Mouse (Mus musculus) neural tube, embryonic 14.5 days (tissue): ENCODE results near the gene Tdo2. TPM values are rescaled to one million over a fixed set of nuclear protein-coding genes. Genes with fewer than 3 reads are reported as not detected.

ENCODE experiments used
- ATAC-seq: fragments of 200-750 bp; cut with Nextera tagmentation; 2 replicates; pipeline ENCODE4 v1.8.0; 2017; ENCODE audit warnings: low read depth, mild to moderate bottlenecking, moderate TSS enrichment, moderate library complexity
- H3K27ac ChIP-seq: fragments of 300-500 bp; sonication (generic); 2 replicates; pipeline ENCODE4 v1.5.1; 2014; ENCODE audit warnings: low read depth, mild to moderate bottlenecking, control low read depth, low read length, moderate library complexity, mixed read lengths
- H3K27me3 ChIP-seq: fragments of 300-500 bp; sonication (generic); 2 replicates; pipeline ENCODE4 v1.6.1; 2014; ENCODE audit warnings: low read length; ENCODE audit not compliant: control insufficient read depth, insufficient read depth
- H3K36me3 ChIP-seq: fragments of 300-500 bp; sonication (generic); 2 replicates; pipeline ENCODE4 v1.6.1; 2014; ENCODE audit warnings: low read length, mixed read lengths; ENCODE audit not compliant: control insufficient read depth, insufficient read depth
- H3K4me1 ChIP-seq: fragments of 300-500 bp; sonication (generic); 2 replicates; pipeline ENCODE4 v1.6.1; 2014; ENCODE audit warnings: low read length; ENCODE audit not compliant: control insufficient read depth, insufficient read depth
- H3K4me2 ChIP-seq: fragments of 300-500 bp; sonication (generic); 2 replicates; pipeline ENCODE4 v1.6.1; 2014; ENCODE audit warnings: mild to moderate bottlenecking, low read depth, low read length, control low read depth
- H3K4me3 ChIP-seq: fragments of 300-500 bp; sonication (generic); 2 replicates; pipeline ENCODE4 v1.5.1; 2014; ENCODE audit warnings: low read depth, low read length, control low read depth, mixed read lengths
- H3K9ac ChIP-seq: fragments of 300-500 bp; sonication (generic); replicated peaks from 2 replicates; pipeline ENCODE4 v1.6.1; 2014; ENCODE audit warnings: low read depth, mild to moderate bottlenecking, control low read depth, low read length, mixed read lengths
- H3K9me3 ChIP-seq: fragments of 300-500 bp; sonication (generic); 2 replicates; pipeline ENCODE4 v1.6.1; 2016; ENCODE audit warnings: low read length; ENCODE audit not compliant: control insufficient read depth
- WGBS: fragments of 180-500 bp; shearing (Covaris S2); extraction: QIAGEN DNeasy Blood & Tissue Kit; methylation state at CpG from one replicate; pipeline ENCODE4 v1.1.7; 2014; 5-methylcytosine and 5-hydroxymethylcytosine counted together
- polyA plus RNA-seq: library from polyadenylated mRNA; unstranded; fragments of >200 nt; fragmentation: Nextera tagmentation; extraction: Ambion mirVana; gene quantifications from 2 replicates; pipeline ENCODE4 v1.2.1, GENCODE M21; 2014

The Tdo2 gene
- polyA plus RNA-seq, 1 experiment from 2014 or later: 0.15 TPM

DNA sequence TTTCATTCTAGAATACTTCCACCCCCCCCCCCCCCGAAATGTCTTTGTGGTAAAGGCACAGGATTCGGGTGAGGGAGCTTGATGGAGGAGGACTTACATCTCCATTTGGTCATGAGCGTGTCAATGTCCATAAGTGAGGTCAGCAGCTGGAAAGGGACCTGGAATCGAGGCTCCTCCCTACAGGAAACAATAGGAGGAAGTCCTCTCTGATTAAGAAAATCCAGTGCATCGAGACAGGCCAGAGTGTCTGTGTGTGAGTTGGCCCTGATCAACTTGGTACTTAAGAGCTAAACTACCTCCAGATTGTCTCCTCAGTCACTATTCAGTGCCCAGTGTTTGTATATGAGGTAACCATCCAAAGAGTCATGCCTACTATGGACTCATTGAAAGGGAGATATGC is 14.7 kb downstream of the Tdo2 start:
- H3K4me1 ChIP-seq: no peaks in the 10 kb centered on the region
- 92% methylated on average over 5 of the region's 5 CpGs for WGBS
- H3K4me2 ChIP-seq: no peak overlapping the region
- no peaks in the 10 kb centered on the region for H3K36me3 ChIP-seq
- no peaks in the 10 kb centered on the region for H3K27me3 ChIP-seq
- no peaks in the 10 kb centered on the region for H3K9me3 ChIP-seq
- no peak overlapping the region for H3K9ac ChIP-seq
- no peak for ATAC-seq
- H3K4me3 ChIP-seq: no peak overlapping the region
- H3K27ac ChIP-seq: no peak overlapping the region

DNA sequence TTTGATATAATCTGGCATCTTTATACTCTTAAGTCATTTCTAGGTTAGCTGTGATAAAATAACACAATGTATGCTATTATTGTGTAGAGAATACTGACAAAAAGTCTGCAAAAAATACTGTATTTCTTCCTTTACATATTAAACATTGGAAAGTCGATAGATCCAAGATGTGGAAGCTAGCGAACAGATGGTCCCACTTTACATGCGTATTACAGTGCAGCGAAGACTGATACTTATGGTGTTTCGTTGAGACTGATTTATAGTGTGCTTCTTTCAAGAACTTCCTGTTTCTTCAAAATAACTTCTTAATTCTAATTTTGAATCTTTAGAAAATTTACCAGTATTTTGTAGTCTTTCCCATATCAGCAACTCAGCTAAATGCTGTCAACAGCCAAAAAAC is 18.5 kb downstream of the Tdo2 start:
- Histone ChIP-seq H3K9ac (no peak overlapping the region), H3K36me3 (no peaks in the 10 kb centered on the region), H3K4me1 (no peaks in the 10 kb centered on the region), H3K27me3 (no peaks in the 10 kb centered on the region), H3K4me3 (no peak overlapping the region), H3K9me3 (no peaks in the 10 kb centered on the region), H3K4me2 (no peak overlapping the region), H3K27ac (no peak overlapping the region)
- no peak for ATAC-seq
- 84% methylated on average over 5 of the region's 5 CpGs for WGBS

DNA sequence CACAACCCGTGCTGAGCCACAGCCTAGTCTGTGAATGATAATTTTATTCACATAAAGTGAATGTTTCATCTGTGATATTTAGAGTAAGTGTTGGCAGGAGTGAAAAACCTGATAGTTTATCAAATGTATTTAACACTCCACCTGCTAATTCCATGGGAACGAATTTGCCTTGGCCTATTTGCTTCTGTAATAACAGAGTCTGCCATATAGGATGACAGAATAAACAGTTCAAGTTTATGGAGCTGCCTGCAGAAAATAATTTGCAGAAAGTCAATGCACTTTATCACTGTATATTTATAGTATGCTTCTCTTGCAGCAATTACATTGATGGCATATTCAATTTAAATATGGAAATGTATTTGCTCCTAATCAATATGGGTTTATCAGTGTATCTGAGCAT is 24.2 kb downstream of the Tdo2 start:
- Histone ChIP-seq H3K4me1 (no peaks in the 10 kb centered on the region), H3K9ac (no peak overlapping the region), H3K27ac (no peak overlapping the region), H3K36me3 (no peaks in the 10 kb centered on the region), H3K4me3 (no peak overlapping the region), H3K4me2 (no peak overlapping the region), H3K9me3 (no peaks in the 10 kb centered on the region), H3K27me3 (no peaks in the 10 kb centered on the region)
- ATAC-seq: no peak
- WGBS: 77% methylated on average over 2 of the region's 2 CpGs

DNA sequence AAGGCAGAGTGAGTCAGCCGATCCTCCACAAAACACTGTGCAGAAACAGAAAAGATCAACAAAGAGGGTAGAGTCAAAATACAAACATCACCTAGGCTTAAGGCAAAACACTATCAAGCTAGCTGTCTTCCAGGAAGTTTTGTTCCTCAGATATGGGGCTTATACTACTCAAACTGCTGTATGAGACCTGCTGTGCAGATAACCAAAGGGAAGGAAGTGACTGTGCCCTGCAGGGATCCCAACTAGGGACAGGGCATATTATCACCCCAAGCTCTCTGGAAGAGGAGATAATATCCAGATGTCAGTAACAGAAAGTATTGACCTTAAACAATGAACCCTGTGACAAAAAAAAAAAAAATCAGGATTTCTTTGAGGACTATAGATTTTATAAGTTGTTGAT is 27.0 kb downstream of the Tdo2 start:
- H3K9me3 ChIP-seq: no peaks in the 10 kb centered on the region
- WGBS: 87% methylated on average over 1 of the region's 1 CpGs
- H3K4me3 ChIP-seq: no peak overlapping the region
- no peak overlapping the region for H3K4me2 ChIP-seq
- no peak overlapping the region for H3K27ac ChIP-seq
- H3K27me3 ChIP-seq: no peaks in the 10 kb centered on the region
- H3K4me1 ChIP-seq: no peaks in the 10 kb centered on the region
- no peaks in the 10 kb centered on the region for H3K36me3 ChIP-seq
- H3K9ac ChIP-seq: no peak overlapping the region
- ATAC-seq: no peak

DNA sequence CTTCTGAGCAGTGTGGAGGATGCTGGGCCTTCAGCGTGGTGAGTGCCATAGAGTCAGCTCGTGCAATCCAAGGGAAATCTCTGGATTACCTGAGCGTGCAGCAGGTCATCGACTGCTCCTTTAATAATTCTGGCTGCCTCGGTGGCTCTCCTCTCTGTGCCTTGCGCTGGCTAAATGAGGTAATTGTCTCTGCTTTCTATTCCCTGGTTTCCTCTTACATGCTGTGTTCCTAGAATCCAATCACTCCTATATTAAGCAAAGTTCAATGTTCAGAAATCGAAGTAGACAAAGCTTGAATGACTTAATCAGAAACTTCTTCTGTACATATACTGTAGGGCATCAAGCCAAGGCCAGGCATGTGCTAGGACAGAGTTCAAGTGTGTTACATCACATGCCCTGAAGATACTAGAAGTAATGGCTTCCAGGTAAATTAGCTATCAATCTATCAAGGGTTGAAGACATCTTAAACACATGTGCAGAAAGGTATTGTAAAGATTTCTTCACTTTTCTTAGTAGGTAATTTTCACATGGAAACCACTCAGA is 31.1 kb downstream of the Tdo2 start:
- Histone ChIP-seq H3K9ac (no peak overlapping the region), H3K27ac (no peak overlapping the region), H3K36me3 (no peaks in the 10 kb centered on the region), H3K4me2 (no peak overlapping the region), H3K4me1 (no peaks in the 10 kb centered on the region), H3K4me3 (no peak overlapping the region), H3K27me3 (no peaks in the 10 kb centered on the region), H3K9me3 (no peaks in the 10 kb centered on the region)
- ATAC-seq: no peak
- WGBS: 92% methylated on average over 7 of the region's 7 CpGs

DNA sequence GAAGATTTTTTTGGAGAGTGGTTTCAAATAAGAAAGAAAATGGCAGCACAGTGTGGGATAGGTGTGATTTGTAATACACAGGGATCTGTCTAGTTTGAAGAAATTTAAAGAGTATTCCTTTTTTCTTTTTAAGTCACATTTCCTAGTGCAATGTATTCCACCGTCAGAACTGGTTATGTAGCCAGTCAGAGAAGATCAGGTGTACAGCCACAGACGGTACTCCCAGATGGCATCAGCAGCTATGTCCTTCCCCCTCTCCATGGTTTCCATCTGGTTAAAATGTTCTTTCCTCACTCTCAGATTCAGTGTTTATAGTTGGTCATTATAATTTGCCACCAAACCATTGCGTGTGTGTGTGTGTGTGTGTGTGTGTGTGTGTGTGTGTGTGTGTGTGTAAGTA is 32.9 kb downstream of the Tdo2 start:
- no peaks in the 10 kb centered on the region for H3K36me3 ChIP-seq
- no peaks in the 10 kb centered on the region for H3K9me3 ChIP-seq
- ATAC-seq: no peak
- H3K27me3 ChIP-seq: no peaks in the 10 kb centered on the region
- H3K27ac ChIP-seq: no peak overlapping the region
- H3K4me2 ChIP-seq: no peak overlapping the region
- H3K4me3 ChIP-seq: no peak overlapping the region
- no peak overlapping the region for H3K9ac ChIP-seq
- 94% methylated on average over 3 of the region's 3 CpGs for WGBS
- H3K4me1 ChIP-seq: no peaks in the 10 kb centered on the region

DNA sequence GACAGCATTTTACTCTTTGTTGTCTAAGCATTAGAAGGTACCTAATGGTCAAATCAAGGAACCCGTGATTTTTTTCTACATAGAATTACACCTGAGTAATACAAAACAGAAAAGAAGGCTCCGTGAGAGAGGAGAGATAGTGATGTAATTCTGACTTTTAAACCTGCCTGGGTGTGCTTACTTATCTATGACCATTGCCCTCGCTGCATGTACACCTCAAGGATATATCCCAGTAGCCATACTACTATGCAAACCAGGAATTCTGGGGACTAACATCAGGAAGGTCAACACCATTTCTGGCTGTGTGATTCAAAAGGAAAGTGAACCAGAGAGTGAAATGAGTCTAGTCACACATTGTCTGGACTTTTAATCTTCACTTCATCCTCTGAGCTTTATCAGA is 33.7 kb downstream of the Tdo2 start:
- no peak overlapping the region for H3K4me3 ChIP-seq
- no peak overlapping the region for H3K27ac ChIP-seq
- no peak for ATAC-seq
- H3K9ac ChIP-seq: no peak overlapping the region
- H3K36me3 ChIP-seq: no peaks in the 10 kb centered on the region
- no peaks in the 10 kb centered on the region for H3K4me1 ChIP-seq
- no peaks in the 10 kb centered on the region for H3K9me3 ChIP-seq
- WGBS: 92% methylated on average over 3 of the region's 3 CpGs
- no peak overlapping the region for H3K4me2 ChIP-seq
- no peaks in the 10 kb centered on the region for H3K27me3 ChIP-seq

DNA sequence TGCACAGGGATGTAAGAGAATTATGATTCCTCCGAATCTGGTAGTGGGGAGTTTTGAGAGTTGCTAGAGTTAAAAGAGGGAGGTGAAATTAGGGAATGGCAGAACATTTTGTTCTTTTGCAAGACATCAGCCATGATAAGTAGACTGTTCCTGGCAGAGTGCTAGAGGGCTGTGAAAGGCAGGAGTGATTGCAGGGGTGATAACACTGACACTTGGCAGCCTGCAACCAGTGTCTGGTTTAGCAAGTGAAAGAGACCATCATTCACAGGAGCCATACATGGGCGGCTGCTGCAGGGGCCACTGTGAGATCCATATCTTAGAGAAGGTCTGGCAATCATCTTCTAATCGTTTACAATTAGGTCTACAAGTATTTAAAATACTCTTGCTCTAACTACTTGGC is 37.1 kb downstream of the Tdo2 start:
- no peak overlapping the region for H3K4me2 ChIP-seq
- H3K9me3 ChIP-seq: no peaks in the 10 kb centered on the region
- no peak overlapping the region for H3K4me3 ChIP-seq
- 76% methylated on average over 3 of the region's 3 CpGs for WGBS
- H3K36me3 ChIP-seq: no peaks in the 10 kb centered on the region
- ATAC-seq: no peak
- no peaks in the 10 kb centered on the region for H3K4me1 ChIP-seq
- no peak overlapping the region for H3K9ac ChIP-seq
- H3K27ac ChIP-seq: no peak overlapping the region
- no peaks in the 10 kb centered on the region for H3K27me3 ChIP-seq

DNA sequence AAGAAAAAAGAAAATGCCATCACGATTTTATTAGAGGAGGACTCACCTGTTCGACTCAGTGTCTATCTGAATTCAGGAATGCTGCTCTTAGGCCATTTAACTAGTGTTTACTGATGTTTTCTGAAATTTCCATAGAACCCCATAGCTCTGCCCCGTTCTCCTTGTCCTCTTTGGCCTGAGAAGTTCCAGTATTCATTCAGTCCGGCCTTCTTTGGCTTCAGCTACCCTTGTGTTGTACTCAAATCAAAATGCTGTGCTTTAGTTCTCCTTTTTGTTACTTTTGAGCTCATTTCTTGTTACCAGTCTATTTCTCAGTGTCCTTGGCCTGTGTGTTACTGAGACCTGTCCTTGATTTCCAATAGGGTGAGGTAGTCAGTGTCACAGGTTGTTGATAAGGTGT is 42.7 kb downstream of the Tdo2 start:
- no peak overlapping the region for H3K4me2 ChIP-seq
- 92% methylated on average over 4 of the region's 4 CpGs for WGBS

More for the DNA sequence above, 42.7 kb downstream of the Tdo2 start:
- no peak for ATAC-seq
- Histone ChIP-seq H3K4me3 (no peak overlapping the region), H3K27me3 (no peaks in the 10 kb centered on the region), H3K36me3 (no peaks in the 10 kb centered on the region), H3K4me1 (no peaks in the 10 kb centered on the region; the same call in 1 of the 2 replicates), H3K9ac (no peak overlapping the region), H3K27ac (no peak overlapping the region), H3K9me3 (no peaks in the 10 kb centered on the region)
